Comparison of ENCODE assay signal across 8 mouse cellular contexts in the genomic region with DNA sequence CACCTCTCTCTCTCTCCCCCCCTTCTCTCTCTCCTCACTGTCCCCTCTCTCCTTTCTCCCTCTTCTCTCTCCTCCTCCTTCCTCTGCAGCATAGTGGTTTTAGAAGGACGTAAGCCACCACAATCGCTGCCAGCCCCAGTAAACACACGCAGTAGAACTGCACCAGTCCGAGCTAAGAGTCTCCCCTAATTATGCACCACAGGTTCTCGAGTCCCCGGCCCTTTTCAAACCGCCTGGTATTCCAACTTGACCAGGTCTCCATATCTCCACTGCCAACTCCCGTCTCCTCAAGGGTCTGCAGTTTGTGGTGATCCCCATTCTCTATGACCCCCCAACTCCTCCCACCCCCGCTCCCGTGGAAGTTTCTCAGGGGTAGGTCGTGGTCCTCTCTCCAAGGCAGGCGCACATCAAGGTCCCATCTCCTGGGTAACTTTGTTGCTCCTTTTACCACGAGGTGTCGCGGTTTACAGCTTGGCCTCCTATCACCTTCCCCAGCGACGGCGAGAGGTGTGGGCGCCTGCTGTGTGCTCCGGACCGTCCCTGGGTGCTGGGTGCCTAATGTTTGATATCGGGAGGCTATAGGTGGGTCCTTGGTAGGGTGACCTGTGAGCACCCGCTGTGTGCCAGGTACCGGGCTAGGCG. TPM values are rescaled to one million over a fixed set of nuclear protein-coding genes. Genes with fewer than 3 reads are reported as not detected.
DNase-seq lines count a peak whose midpoint lies in the region; ATAC-seq lines count a peak whose summit lies in the region.

No protein-coding gene starts in this region.

- H3K36me3 ChIP-seq in megakaryocyte, embryonic 14.5 days (replicated peaks; ENCODE audit: low read length), result no peaks in the 10 kb centered on the region
- no peaks in the 10 kb centered on the region for H3K36me3 ChIP-seq in embryonic facial prominence, embryonic 11.5 days (replicated peaks; ENCODE audit: control insufficient read depth, insufficient read depth, low read depth, low read length)
- no peaks in the 10 kb centered on the region for H3K36me3 ChIP-seq in hindbrain, embryonic 14.5 days (replicated peaks; ENCODE audit: control insufficient read depth, insufficient read depth)
- H3K36me3 ChIP-seq in neural tube, embryonic 15.5 days, result no peaks in the 10 kb centered on the region

- H3K27me3 ChIP-seq in megakaryocyte, embryonic 14.5 days (replicated peaks), result peaks cover 93% of the 10 kb centered on the region
- H3K27me3 ChIP-seq in embryonic facial prominence, embryonic 11.5 days (ENCODE audit: control insufficient read depth, insufficient read depth, low read length), result peaks cover 62% of the 10 kb centered on the region
- H3K27me3 ChIP-seq in hindbrain, embryonic 14.5 days (ENCODE audit: control insufficient read depth, insufficient read depth, low read length), result peaks cover 74% of the 10 kb centered on the region
- H3K27me3 ChIP-seq in neural tube, embryonic 15.5 days (replicated peaks), result peaks cover 66% of the 10 kb centered on the region

- no peak overlapping the region for H3K27ac ChIP-seq in embryonic facial prominence, embryonic 11.5 days (replicated peaks; ENCODE audit: low read depth, low read length)
- H3K27ac ChIP-seq in hindbrain, embryonic 14.5 days, result no peak overlapping the region
- H3K27ac ChIP-seq in neural tube, embryonic 15.5 days (replicated peaks), result no peak overlapping the region

- peak overlapping the region; percentile 91 for H3K4me3 ChIP-seq in megakaryocyte, embryonic 14.5 days (replicated peaks)
- H3K4me3 ChIP-seq in embryonic facial prominence, embryonic 11.5 days (ENCODE audit: low read depth, low read length), result peak overlapping the region; percentile 8; the same call in 1 of the 2 replicates
- peak overlapping the region; percentile 53 for H3K4me3 ChIP-seq in hindbrain, embryonic 14.5 days (replicated peaks; ENCODE audit: low read length)
- peak overlapping the region; percentile 60 for H3K4me3 ChIP-seq in neural tube, embryonic 15.5 days (replicated peaks)

- under 1% methylated on average over 25 of the region's 25 CpGs for WGBS in embryonic facial prominence, embryonic 11.5 days
- WGBS in hindbrain, embryonic 14.5 days, result under 1% methylated on average over 25 of the region's 25 CpGs
- 1% methylated on average over 25 of the region's 25 CpGs for WGBS in neural tube, embryonic 15.5 days

- ATAC-seq in megakaryocyte, adult 5-6 weeks (ENCODE audit: poor library complexity, severe bottlenecking), result no peak
- no peak for ATAC-seq in embryonic facial prominence, embryonic 11.5 days (replicated peaks; ENCODE audit: insufficient number of reproducible peaks, low FRiP score, low TSS enrichment, low read depth)
- ATAC-seq in hindbrain, embryonic 14.5 days (ENCODE audit: low FRiP score), result no peak
- ATAC-seq in neural tube, embryonic 15.5 days (ENCODE audit: low FRiP score), result no peak

- peak overlapping the region; percentile 4; the same call in 1 of the 2 replicates for H3K4me2 ChIP-seq in embryonic facial prominence, embryonic 11.5 days (ENCODE audit: low read depth, low read length)
- peak overlapping the region; percentile 95 for H3K4me2 ChIP-seq in hindbrain, embryonic 14.5 days (replicated peaks)
- peak overlapping the region; percentile 99 for H3K4me2 ChIP-seq in neural tube, embryonic 15.5 days

- H3K4me1 ChIP-seq in megakaryocyte, embryonic 14.5 days, result peaks cover 50% of the 10 kb centered on the region
- H3K4me1 ChIP-seq in embryonic facial prominence, embryonic 11.5 days (ENCODE audit: control insufficient read depth, insufficient read depth, low read length), result peaks cover 7% of the 10 kb centered on the region
- H3K4me1 ChIP-seq in hindbrain, embryonic 14.5 days (replicated peaks; ENCODE audit: control insufficient read depth, insufficient read depth, low read length), result peaks cover 10% of the 10 kb centered on the region
- peaks cover 38% of the 10 kb centered on the region for H3K4me1 ChIP-seq in neural tube, embryonic 15.5 days

- H3K9me3 ChIP-seq in megakaryocyte, embryonic 14.5 days, result peaks cover 19% of the 10 kb centered on the region
- no peaks in the 10 kb centered on the region for H3K9me3 ChIP-seq in embryonic facial prominence, embryonic 11.5 days (replicated peaks; ENCODE audit: control insufficient read depth, low read length)
- 0 out of 2 replicates have a peak, but pooled peaks cover 4% of the 10 kb centered on the region for H3K9me3 ChIP-seq in hindbrain, embryonic 14.5 days (ENCODE audit: control insufficient read depth, low read length)
- no peaks in the 10 kb centered on the region for H3K9me3 ChIP-seq in neural tube, embryonic 15.5 days (replicated peaks)

- peak; percentile 41 for DNase-seq in embryonic facial prominence, embryonic 11.5 days (ENCODE audit: low spot score)
- DNase-seq in hindbrain, embryonic 14.5 days (ENCODE audit: low spot score), result no peak
- DNase-seq in liver, result peak; percentile 13
- no peak for DNase-seq in ovary, adult 18-20 months (ENCODE audit: low spot score)
- no peak for DNase-seq in c-Kit-positive CD71-positive TER-119-positive erythroid progenitor cells, embryonic 14.5 days (ENCODE audit: low spot score)

- no peak overlapping the region for H3K9ac ChIP-seq in embryonic facial prominence, embryonic 11.5 days (replicated peaks; ENCODE audit: low read length)
- H3K9ac ChIP-seq in hindbrain, embryonic 14.5 days, result no peak overlapping the region
- H3K9ac ChIP-seq in neural tube, embryonic 15.5 days (replicated peaks), result no peak overlapping the region

RNA-seq across cellular contexts. Expression of gene Hrk, which starts 6.6 kb away (rescaled TPM):
- polyA plus RNA-seq in megakaryocyte, embryonic 14.5 days (2012; ENCODE audit: insufficient read depth, low replicate concordance), result not detected in 2 replicates
- not detected in 2 replicates for total RNA-seq in megakaryocyte, adult 5-6 weeks (2015)
- not detected in 2 replicates for total RNA-seq in megakaryocyte, adult 5-6 weeks (2017)
- 0.38 and 0.49 TPM in 2 replicates for polyA plus RNA-seq in embryonic facial prominence, embryonic 11.5 days (2014; fragmentation: Nextera tagmentation; extraction: Ambion mirVana)
- polyA plus RNA-seq in hindbrain, embryonic 14.5 days (2014; fragmentation: Nextera tagmentation; extraction: Ambion mirVana), result 3.4 and 4.3 TPM in 2 replicates
- 3.0 and 4.0 TPM in 2 replicates for polyA plus RNA-seq in neural tube, embryonic 15.5 days (2015; fragmentation: Nextera tagmentation; extraction: Ambion mirVana)

RNA-seq across cellular contexts. Expression of gene Fbxw8, which starts 15.7 kb away (rescaled TPM):
- 22.8 and 42.5 TPM in 2 replicates for polyA plus RNA-seq in megakaryocyte, embryonic 14.5 days (2012; ENCODE audit: insufficient read depth, low replicate concordance)
- total RNA-seq in megakaryocyte, adult 5-6 weeks (2015), result 7.0 and 7.1 TPM in 2 replicates
- 11.3 and 11.7 TPM in 2 replicates for total RNA-seq in megakaryocyte, adult 5-6 weeks (2017)
- polyA plus RNA-seq in embryonic facial prominence, embryonic 11.5 days (2014; fragmentation: Nextera tagmentation; extraction: Ambion mirVana), result 22.2 and 22.3 TPM in 2 replicates
- 21.0 TPM in 2 replicates for polyA plus RNA-seq in hindbrain, embryonic 14.5 days (2014; fragmentation: Nextera tagmentation; extraction: Ambion mirVana)
- 18.0 and 19.4 TPM in 2 replicates for polyA plus RNA-seq in neural tube, embryonic 15.5 days (2015; fragmentation: Nextera tagmentation; extraction: Ambion mirVana)

Comparison
In these comparisons a context has a peak if more than half of its experiments do, and no peak if none do; other contexts are left out.
1. H3K4me3 ChIP-seq: peak in every context shown above with its lines; median percentile 91 in megakaryocyte, embryonic 14.5 days; 60 in neural tube, embryonic 15.5 days; 53 in hindbrain, embryonic 14.5 days; 8 in embryonic facial prominence, embryonic 11.5 days.
2. DNase-seq: peak in embryonic facial prominence, embryonic 11.5 days (single experiment) and liver (single experiment); none in hindbrain, embryonic 14.5 days (single experiment), ovary, adult 18-20 months (single experiment) and c-Kit-positive CD71-positive TER-119-positive erythroid progenitor cells, embryonic 14.5 days (single experiment).
3. H3K4me2 ChIP-seq: peak in every context shown above with its lines; median percentile 99 in neural tube, embryonic 15.5 days; 95 in hindbrain, embryonic 14.5 days; 4 in embryonic facial prominence, embryonic 11.5 days.